Mouse (Mus musculus) kidney, embryonic 16.5 days (tissue): ENCODE measurements around the gene Vat1l. TPM values are rescaled to one million over a fixed set of nuclear protein-coding genes. Genes with fewer than 3 reads are reported as not detected.
A peak's percentile ranks its signal among the peaks of the same experiment; 100 is the strongest.

Experiments used
- ATAC-seq: fragments of 200-750 bp; cut with Nextera tagmentation; 2 replicates; pipeline ENCODE4 v1.8.0; 2017; ENCODE audit warnings: moderate TSS enrichment; ENCODE audit not compliant: low FRiP score, low TSS enrichment
- H3K27ac ChIP-seq: fragments of 300-500 bp; sonication (generic); 2 replicates; pipeline ENCODE4 v1.5.1; 2014; ENCODE audit warnings: low read length
- H3K27me3 ChIP-seq: fragments of 300-500 bp; sonication (generic); 2 replicates; pipeline ENCODE4 v1.6.1; 2014; ENCODE audit warnings: low read length, control low read depth, mixed read lengths; ENCODE audit not compliant: insufficient read depth
- H3K36me3 ChIP-seq: fragments of 300-500 bp; sonication (generic); 2 replicates; pipeline ENCODE4 v1.6.1; 2014; ENCODE audit warnings: low read length, control low read depth, mixed read lengths; ENCODE audit not compliant: insufficient read depth
- H3K4me1 ChIP-seq: fragments of 300-500 bp; sonication (generic); 2 replicates; pipeline ENCODE4 v1.6.1; 2014; ENCODE audit warnings: low read length, control low read depth, mixed read lengths; ENCODE audit not compliant: insufficient read depth
- H3K4me2 ChIP-seq: fragments of 300-500 bp; sonication (generic); replicated peaks from 2 replicates; pipeline ENCODE4 v1.6.1; 2014; ENCODE audit warnings: low read depth, low read length
- H3K4me3 ChIP-seq: fragments of 300-500 bp; sonication (generic); 2 replicates; pipeline ENCODE4 v1.5.1; 2014; ENCODE audit warnings: mild to moderate bottlenecking, low read length
- H3K9ac ChIP-seq: fragments of 300-500 bp; sonication (generic); replicated peaks from 2 replicates; pipeline ENCODE4 v1.6.1; 2014; ENCODE audit warnings: low read length
- H3K9me3 ChIP-seq: fragments of 300-500 bp; sonication (generic); 2 replicates; pipeline ENCODE4 v1.6.1; 2016; ENCODE audit warnings: low read length, control low read depth
- WGBS: fragments of 180-500 bp; shearing (Covaris S2); extraction: QIAGEN DNeasy Blood & Tissue Kit; methylation state at CpG from one replicate; pipeline ENCODE4 v1.1.7; 2014; 5-methylcytosine and 5-hydroxymethylcytosine counted together
- polyA plus RNA-seq: library from polyadenylated mRNA; unstranded; fragments of >200 nt; fragmentation: Nextera tagmentation; extraction: Ambion mirVana; gene quantifications from 2 replicates; pipeline ENCODE4 v1.2.1, GENCODE M21; 2015

Vat1l gene
- 4.1 TPM in 2 replicates for polyA plus RNA-seq

- Histone ChIP-seq H3K4me1 (peaks cover 14% of the 10 kb centered on the region), H3K4me2 (peak within 1 kb of the TSS; percentile 69), H3K27ac (no peak within 1 kb of the TSS), H3K9me3 (no peaks in the 10 kb centered on the region), H3K36me3 (no peaks in the 10 kb centered on the region), H3K9ac (peak within 1 kb of the TSS; percentile 59), H3K4me3 (peak within 1 kb of the TSS; percentile 59), H3K27me3 (peaks cover 25% of the 10 kb centered on the region)
- peak; percentile 92 for ATAC-seq
- under 1% methylated on average over 39 of the region's 39 CpGs for WGBS
Measured at GRCm38 (mm10) chr8:114205221-114205901, at the start of gene Vat1l. Gene Vat1l (plus strand): TSS chr8:114205612.

- no peak for ATAC-seq
- no peaks in the 10 kb centered on the region for H3K9me3 ChIP-seq
Measured at GRCm38 (mm10) chr8:114158586-114158985, 46.8 kb upstream of the Vat1l start.

GRCm38 (mm10) chr8:114159666-114160065 lies 45.7 kb upstream of the Vat1l start:
- Histone ChIP-seq H3K27ac (no peak overlapping the region), H3K27me3 (no peaks in the 10 kb centered on the region), H3K4me2 (no peak overlapping the region), H3K9ac (no peak overlapping the region), H3K36me3 (no peaks in the 10 kb centered on the region), H3K9me3 (no peaks in the 10 kb centered on the region), H3K4me1 (no peaks in the 10 kb centered on the region), H3K4me3 (no peak overlapping the region)
- WGBS, result 52% methylated on average over 3 of the region's 3 CpGs
- no peak for ATAC-seq

More at GRCm38 (mm10) chr8:114158586-114158985, 46.8 kb upstream of the Vat1l start:
- Histone ChIP-seq H3K4me3 (no peak overlapping the region), H3K36me3 (no peaks in the 10 kb centered on the region), H3K4me1 (no peaks in the 10 kb centered on the region), H3K27me3 (no peaks in the 10 kb centered on the region), H3K4me2 (no peak overlapping the region), H3K9ac (no peak overlapping the region), H3K27ac (no peak overlapping the region)
- WGBS, result 56% methylated on average over 2 of the region's 2 CpGs

GRCm38 (mm10) chr8:114163871-114164270 lies 41.5 kb upstream of the Vat1l start:
- no peak overlapping the region for H3K27ac ChIP-seq
- 89% methylated on average over 3 of the region's 3 CpGs for WGBS

GRCm38 (mm10) chr8:114164444-114165096 lies 40.8 kb upstream of the Vat1l start:
- Histone ChIP-seq H3K4me2 (no peak overlapping the region), H3K27ac (no peak overlapping the region), H3K4me1 (no peaks in the 10 kb centered on the region), H3K4me3 (no peak overlapping the region), H3K27me3 (no peaks in the 10 kb centered on the region), H3K9me3 (no peaks in the 10 kb centered on the region), H3K36me3 (no peaks in the 10 kb centered on the region), H3K9ac (no peak overlapping the region)
- ATAC-seq, result no peak
- WGBS, result 87% methylated on average over 6 of the region's 6 CpGs

More at GRCm38 (mm10) chr8:114163871-114164270, 41.5 kb upstream of the Vat1l start:
- H3K4me1 ChIP-seq, result no peaks in the 10 kb centered on the region
- H3K36me3 ChIP-seq, result no peaks in the 10 kb centered on the region
- H3K9ac ChIP-seq, result no peak overlapping the region
- H3K4me2 ChIP-seq, result no peak overlapping the region
- H3K9me3 ChIP-seq, result no peaks in the 10 kb centered on the region
- no peak for ATAC-seq
- H3K4me3 ChIP-seq, result no peak overlapping the region
- H3K27me3 ChIP-seq, result no peaks in the 10 kb centered on the region

- no peaks in the 10 kb centered on the region for H3K27me3 ChIP-seq
- no peaks in the 10 kb centered on the region for H3K36me3 ChIP-seq
- ATAC-seq, result no peak
- 61% methylated on average over 2 of the region's 2 CpGs for WGBS
- no peak overlapping the region for H3K27ac ChIP-seq
- H3K4me1 ChIP-seq, result no peaks in the 10 kb centered on the region
- H3K4me3 ChIP-seq, result no peak overlapping the region
- H3K9ac ChIP-seq, result no peak overlapping the region
- no peaks in the 10 kb centered on the region for H3K9me3 ChIP-seq
- no peak overlapping the region for H3K4me2 ChIP-seq
Measured at GRCm38 (mm10) chr8:114165741-114166140, 39.7 kb upstream of the Vat1l start.

- H3K4me3 ChIP-seq, result no peak overlapping the region
- H3K9me3 ChIP-seq, result no peaks in the 10 kb centered on the region
- ATAC-seq, result no peak
- no peaks in the 10 kb centered on the region for H3K27me3 ChIP-seq
- no peak overlapping the region for H3K27ac ChIP-seq
- H3K4me1 ChIP-seq, result no peaks in the 10 kb centered on the region
- H3K36me3 ChIP-seq, result no peaks in the 10 kb centered on the region
- no peak overlapping the region for H3K9ac ChIP-seq
- WGBS, result 69% methylated on average over 3 of the region's 3 CpGs
- no peak overlapping the region for H3K4me2 ChIP-seq
Measured at GRCm38 (mm10) chr8:114176721-114177120, 28.7 kb upstream of the Vat1l start.

- H3K4me1 ChIP-seq, result no peaks in the 10 kb centered on the region
Measured at GRCm38 (mm10) chr8:114193334-114193733, 12.1 kb upstream of the Vat1l start.

GRCm38 (mm10) chr8:114198990-114199389 lies 6.4 kb upstream of the Vat1l start:
- WGBS, result 38% methylated on average over 2 of the region's 2 CpGs
- ATAC-seq, result no peak

More at GRCm38 (mm10) chr8:114193334-114193733, 12.1 kb upstream of the Vat1l start:
- Histone ChIP-seq H3K9me3 (no peaks in the 10 kb centered on the region), H3K27me3 (no peaks in the 10 kb centered on the region), H3K4me3 (no peak overlapping the region), H3K27ac (no peak overlapping the region), H3K36me3 (no peaks in the 10 kb centered on the region), H3K9ac (no peak overlapping the region), H3K4me2 (no peak overlapping the region)
- no peak for ATAC-seq
- WGBS, result 84% methylated on average over 5 of the region's 5 CpGs

More at GRCm38 (mm10) chr8:114198990-114199389, 6.4 kb upstream of the Vat1l start:
- Histone ChIP-seq H3K27ac (no peak overlapping the region), H3K9me3 (no peaks in the 10 kb centered on the region), H3K4me2 (no peak overlapping the region), H3K27me3 (peaks cover 5% of the 10 kb centered on the region; the same call in 1 of the 2 replicates), H3K36me3 (no peaks in the 10 kb centered on the region), H3K4me3 (no peak overlapping the region), H3K9ac (no peak overlapping the region), H3K4me1 (no peaks in the 10 kb centered on the region)
